Mouse (Mus musculus): ENCODE measurements around the gene Dock9.

DNA sequence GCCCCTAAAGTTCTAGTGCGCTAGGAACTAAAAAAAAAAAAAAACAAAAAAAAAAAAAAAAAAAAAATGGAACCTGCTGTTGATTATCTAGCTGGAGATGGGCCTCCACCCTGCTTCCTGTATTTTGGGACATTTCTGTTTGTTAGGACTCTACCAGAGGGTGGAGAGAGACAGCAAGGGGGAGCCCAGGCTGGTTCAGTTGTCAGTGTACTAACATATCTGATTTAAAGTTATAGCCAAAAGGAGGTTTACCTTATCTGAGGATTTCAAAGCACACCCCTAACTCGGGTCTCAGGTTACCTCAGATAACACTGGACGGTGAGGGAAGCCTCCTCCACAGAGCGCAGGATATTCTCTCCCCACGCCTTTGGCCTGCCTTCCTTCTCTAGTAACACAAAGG is 4.0 kb downstream of the Dock9 start:
- TF ChIP-seq CTCF (conservative IDR thresholded peaks at IDR 0.05; ENCODE audit: low read length) (no peak), NANOG (IDR thresholded peaks at IDR 0.05; ENCODE audit: borderline replicate concordance, low read length) (no peak)
